Mouse (Mus musculus): Measurements from ENCODE around the gene Aurkb. TPM values are rescaled to one million over a fixed set of nuclear protein-coding genes. Genes with fewer than 3 reads are reported as not detected.

The Aurkb gene
- total RNA-seq, 2 experiments from 2014 or later = 1.0 to 1.1 TPM

- peak; percentile 88 to 93 for DNase-seq
Observed at GRCm38 (mm10) chr11:69036486-69037230, 8.8 kb upstream of the Aurkb start.

DNA sequence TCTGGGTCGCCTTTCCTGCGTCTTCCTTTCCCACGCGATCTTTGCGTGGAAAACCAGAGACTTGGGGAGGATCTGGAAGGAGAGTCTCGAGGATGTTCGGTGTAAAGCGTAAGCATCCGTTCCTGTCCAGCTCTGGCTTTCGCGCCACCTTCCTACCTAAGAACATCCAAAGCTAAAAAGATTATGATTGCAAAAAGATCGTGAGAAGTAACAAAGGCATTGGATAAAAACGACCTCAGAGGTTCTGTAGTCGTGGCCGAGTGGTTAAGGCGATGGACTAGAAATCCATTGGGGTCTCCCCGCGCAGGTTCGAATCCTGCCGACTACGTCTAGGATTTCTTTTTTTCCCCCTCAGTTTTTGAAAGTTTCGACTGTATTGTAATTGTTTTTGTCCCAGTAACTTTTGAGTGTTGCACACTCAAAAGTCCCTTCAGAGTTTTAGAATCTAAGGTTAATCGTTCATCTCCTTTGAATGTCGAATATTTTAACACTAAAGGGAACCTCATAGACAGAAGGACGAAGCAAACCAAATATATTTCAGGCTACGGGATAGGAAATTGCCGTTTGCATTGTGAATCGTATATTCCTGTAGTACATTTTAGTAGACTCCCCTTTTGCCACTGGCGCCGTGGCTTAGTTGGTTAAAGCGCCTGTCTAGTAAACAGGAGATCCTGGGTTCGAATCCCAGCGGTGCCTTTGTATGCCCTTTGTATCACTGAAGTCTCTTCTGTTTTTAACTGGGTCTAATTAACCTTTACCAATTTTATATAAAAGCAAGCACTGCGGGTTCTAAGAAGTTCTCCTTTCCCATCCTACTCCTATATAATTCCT is 8.0 kb upstream of the Aurkb start:
- peak; percentile 79 to 87 for DNase-seq

- no peak for DNase-seq
Observed at GRCm38 (mm10) chr11:69038173-69038572, 7.3 kb upstream of the Aurkb start.

DNA sequence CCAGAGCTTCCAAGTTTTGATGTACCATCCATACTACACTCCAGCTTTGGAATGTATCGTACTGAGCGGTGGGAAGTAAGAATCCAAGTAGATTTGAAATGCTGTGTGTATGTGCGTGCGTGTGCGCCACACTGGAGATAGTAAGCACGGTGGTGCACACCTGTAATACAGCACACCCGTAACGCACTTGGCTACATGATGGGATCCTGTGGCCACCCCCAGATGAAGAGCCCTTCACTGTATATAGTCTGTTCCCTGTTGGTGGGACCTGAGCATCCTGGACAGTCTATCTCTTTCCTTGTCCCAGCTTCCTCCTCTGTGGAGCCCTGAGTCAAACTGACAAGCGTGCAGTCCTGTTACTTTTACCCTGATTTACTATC is 938 bp downstream of the Aurkb start:
- no peak for DNase-seq

DNA sequence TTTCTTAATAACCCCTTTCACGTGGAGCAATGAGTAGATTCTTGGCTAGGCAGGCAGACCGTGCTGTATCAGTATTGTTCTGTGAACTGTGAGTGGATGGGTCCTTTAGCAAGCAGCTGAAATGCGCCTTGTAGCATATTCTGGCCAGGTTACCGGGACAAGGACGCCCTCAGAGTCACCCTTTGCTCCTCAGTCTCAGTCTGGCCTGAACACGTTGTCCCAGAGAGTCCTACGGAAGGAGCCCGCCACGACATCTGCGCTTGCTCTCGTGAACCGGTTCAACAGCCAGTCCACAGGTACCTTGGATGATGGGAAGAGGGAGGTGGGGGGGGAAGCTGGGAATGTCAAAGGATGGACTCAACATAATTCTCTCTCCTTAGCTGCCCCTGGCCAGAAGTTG is 2.1 kb downstream of the Aurkb start:
- no peak for DNase-seq

- DNase-seq = no peak
Observed at GRCm38 (mm10) chr11:69048151-69048550, 2.7 kb downstream of the Aurkb start.

DNA sequence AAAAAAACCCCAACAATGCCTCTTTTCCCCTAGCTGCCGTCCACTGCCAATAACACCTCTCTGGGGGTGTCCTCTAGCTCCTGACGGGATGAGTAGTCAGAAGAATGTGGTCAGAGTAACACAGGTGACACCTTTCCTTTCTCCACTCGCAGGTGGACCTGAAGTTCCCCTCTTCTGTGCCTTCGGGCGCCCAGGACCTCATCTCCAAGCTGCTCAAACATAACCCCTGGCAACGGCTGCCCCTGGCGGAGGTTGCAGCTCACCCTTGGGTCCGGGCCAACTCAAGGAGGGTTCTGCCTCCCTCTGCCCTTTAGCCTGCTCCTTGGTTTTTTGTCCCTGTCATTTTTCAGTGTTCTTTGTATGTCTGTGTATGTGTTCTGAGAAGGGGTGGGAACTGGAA is 5.3 kb downstream of the Aurkb start:
- no peak for DNase-seq

DNA sequence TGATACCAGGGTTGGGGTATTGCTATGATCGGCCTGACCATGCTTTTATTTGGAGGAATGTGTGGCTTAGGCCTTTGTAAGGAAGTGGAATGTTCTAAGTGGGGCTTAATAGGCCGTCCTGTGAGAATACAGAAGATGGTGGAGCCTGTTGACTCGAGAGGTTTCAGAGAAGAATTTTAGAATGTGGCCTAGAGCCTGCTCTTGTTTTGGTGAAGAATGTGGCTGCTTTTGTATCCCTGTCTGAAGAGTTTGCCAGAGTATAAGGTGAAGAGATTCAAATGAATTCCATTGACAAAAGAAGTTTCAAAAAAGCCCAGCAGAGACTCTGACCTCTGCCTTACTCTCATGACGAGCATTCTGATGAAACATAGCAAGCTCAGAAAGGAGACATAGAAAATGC is 6.3 kb downstream of the Aurkb start:
- no peak for DNase-seq

- DNase-seq = no peak
Observed at GRCm38 (mm10) chr11:69052824-69053421, 7.5 kb downstream of the Aurkb start.

DNA sequence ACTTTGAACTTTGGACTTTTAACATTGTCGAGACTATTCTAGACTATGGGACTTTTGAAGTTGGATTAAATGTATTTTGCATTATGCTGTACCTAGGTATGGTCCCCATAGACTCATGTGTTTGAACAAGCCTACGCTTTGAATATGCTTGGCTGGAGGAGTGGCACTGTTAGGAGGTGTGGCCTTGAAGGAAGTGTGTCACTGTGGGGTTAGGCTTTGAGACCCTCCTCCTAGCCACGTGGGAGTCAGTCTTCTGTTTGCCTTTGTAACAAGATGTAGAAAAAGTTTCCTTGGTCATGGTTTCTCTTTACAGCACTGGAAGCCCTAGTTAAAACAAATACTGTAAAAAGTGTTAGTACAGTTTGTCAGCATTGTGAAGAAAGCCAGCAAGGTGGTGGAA is 8.4 kb downstream of the Aurkb start:
- DNase-seq = no peak

- DNase-seq = no peak
Observed at GRCm38 (mm10) chr11:69058265-69058664, 12.8 kb downstream of the Aurkb start.

DNA sequence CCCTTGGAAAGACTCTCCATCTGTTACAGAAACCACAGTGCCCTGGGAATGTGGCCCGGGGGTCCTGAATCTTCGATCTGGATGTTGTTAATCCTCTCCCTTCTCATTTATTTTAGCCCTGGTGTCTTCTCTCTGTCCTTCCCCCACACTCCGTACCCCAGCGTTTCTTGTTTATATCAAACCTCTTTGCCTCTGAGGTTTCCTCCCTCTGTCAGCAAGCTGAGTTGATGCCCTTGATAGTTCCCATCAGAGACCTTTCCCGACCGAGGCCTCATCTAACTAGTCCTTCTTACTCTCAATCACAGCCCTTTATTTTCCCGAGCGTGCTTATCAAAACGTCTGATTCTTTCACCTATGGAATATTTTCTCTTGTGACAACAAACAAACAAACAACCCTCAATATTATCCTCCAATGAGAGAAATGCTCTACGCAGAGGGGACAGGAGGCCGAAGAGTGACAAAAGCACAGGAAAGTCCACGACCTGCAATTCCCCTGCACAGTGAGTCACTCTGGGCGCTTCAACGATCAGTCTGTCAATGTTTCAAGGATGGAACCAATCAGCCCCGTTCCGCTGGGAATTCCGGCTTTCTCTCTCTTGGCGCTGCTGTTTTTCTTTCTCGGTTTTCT is 13.4 kb downstream of the Aurkb start:
- no peak for DNase-seq

GRCm38 (mm10) chr11:69059357-69059974 is 14.0 kb downstream of the Aurkb start, which contains the start of gene Borcs6:
Borcs6 (plus strand) TSS chr11:69059717.
- DNase-seq = peak; percentile 97

GRCm38 (mm10) chr11:69059975-69060411 is 14.5 kb downstream of the Aurkb start:
- no peak for DNase-seq

GRCm38 (mm10) chr11:69060448-69061254 is 15.2 kb downstream of the Aurkb start:
- no peak for DNase-seq

GRCm38 (mm10) chr11:69061255-69061912 is 15.9 kb downstream of the Aurkb start:
- DNase-seq = no peak

DNA sequence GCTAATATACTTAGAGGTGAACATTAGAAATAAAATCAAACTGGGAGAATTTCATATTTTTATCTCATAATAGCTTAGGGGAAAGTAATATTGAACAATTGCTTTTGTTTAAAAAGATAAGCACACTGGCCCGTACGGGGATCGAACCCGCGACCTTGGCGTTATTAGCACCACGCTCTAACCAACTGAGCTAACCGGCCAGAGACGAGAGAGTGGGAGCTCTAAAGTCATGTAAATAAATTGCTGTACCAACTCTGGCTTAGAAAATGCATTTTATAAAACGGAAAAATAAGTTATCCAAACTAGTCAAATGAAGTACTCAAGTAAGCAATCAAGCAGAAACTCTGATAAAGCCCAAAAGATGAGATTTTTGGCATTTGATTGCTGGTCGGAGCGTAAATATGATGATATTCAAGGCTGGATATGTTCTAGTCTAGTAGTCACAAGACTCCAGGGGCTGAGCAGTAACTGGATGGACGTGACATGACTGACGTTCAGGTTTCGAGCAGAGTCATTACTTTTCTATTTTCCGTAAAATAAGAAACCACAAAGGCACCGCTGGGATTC is 16.8 kb downstream of the Aurkb start:
- peak; percentile 75 to 82 for DNase-seq

- peak; percentile 95 to 98 for DNase-seq
Observed at GRCm38 (mm10) chr11:69062761-69063224, 17.3 kb downstream of the Aurkb start.

- DNase-seq = peak; percentile 70 to 76
Observed at GRCm38 (mm10) chr11:69063413-69064201, 18.2 kb downstream of the Aurkb start.

All from layer of hippocampus, postnatal 36 days (tissue).